Mouse (Mus musculus) natural killer cell, adult 2 months (primary cell): Measurements from ENCODE around the gene Cactin.

Experiments
- DNase-seq, 2 experiments: peaks; one replicate each; pipeline ENCODE4 v3.0.0; 2022; ENCODE audit warnings: low spot score in 2 of 2

The Cactin gene

DNA sequence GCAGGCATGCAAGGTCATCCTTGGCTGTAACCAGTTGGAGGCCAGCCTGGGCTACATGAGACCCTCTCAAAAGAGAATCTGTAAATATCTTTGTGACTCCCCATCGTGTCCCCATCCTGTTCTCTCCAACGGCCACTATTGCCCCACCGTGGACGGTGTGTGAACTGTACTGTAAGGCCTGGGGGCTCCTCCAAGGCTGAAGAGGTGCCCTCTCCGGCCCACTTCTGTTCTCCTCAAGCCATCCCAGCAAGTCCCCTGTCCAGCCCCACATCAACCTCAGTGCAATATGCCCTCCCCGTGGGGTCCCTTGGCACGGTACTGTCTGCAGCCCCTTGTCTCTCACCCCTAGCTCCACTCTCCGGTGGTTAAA lies 1.6 kb upstream of the Cactin start:
- no peak for DNase-seq

DNA sequence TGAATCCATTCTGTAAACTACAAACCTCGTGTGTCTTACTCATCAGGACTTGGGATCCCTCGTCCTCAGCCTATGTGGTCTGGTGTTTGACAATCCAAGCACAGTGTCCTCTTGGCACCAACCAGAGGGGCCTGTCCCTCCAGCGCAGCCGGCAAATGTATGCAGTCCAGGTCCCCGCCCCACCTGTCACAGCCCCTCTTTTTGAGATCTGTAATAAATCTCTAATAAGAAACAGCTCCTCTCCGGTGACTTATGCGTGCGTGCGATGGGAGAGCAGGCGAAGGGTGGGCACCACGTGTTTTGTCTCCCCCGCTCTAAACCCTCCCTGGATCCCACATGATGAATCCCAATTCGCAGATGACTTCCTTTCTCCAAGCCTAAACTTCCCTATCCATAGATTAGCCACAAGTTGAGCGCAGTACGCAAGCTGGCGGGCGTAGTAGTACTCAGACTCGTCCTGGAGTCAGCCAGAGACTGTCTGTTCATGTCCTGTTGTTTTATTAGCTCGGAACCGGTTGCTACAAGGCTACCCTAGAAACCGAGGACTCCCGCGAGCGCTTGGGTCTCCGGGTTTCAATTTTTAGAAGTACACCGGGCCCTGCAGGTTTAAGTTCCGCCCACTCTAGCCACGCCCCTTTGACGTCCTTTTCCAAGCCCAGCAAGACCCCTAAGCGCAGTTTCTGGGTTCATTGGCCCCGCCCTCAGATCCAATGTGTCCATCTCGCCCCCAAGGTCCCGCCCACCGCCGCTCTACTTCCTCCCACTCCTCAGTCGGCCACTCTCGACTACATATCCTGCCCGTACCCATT lies 958 bp upstream of the Cactin start:
- DNase-seq: no peak

DNA sequence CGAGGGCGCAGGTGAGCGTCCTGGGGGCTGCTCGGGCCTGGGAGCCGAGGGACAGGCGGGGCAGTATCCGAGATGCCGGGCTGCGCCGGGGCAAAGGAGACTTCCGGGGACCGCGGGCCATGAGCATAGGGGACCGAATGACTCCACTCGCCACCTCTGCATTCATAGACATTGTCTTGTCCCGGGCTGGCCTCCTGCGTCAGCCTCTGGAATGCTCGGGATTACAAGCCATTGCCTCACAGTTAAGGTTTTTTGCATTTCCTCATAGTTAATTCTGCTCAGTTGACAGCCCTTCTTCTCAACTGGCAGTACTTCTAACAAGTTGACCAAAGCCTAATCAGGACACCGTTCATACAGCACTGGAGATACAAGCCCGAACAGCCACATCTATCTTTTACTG lies 533 bp downstream of the Cactin start:
- DNase-seq: no peak

DNA sequence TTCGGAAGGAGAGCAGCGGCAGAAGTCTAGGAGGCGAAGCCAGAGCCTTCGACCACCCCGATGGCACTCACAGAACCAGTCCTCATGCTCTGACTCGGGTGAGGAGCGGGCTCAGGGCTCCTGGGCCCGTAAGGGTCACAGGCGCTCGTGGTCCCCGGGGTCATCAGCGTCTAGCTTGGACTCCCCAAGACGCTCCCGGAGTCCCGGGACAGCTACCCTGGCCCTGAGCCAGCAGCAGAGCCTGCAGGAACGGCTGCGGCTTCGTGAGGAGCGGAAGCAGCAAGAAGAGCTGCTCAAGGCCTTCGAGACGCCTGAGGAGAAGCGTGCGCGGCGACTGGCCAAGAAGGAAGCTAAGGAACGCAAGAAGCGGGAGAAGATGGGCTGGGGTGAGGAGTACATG lies 1.5 kb downstream of the Cactin start:
- no peak for DNase-seq

DNA sequence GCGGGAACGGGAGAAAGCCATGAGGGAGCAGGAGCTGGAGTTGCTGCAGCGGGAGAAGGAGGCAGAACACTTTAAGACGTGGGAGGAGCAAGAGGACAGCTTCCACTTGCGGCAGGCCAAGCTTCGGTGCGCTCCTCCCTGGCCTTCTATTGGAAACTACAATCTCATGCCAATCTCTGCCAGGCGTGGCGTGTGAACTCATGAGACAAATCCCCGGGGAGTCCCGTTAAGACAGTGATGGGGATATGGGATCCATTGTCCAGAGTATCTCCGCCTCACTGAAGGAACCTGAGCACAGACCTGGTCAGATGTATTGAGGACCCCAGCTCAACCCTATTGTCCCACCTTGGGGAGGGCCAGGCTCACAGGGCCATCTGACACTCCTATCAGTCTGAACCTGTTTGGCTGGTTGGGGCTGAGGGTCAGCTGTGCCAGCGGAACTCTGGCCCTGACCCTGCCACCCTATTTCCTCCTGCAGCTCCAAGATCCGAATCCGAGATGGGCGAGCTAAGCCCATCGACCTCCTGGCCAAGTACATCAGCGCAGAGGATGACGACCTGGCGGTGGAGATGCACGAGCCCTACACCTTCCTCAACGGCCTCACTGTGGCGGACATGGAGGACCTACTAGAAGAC lies 2.4 kb downstream of the Cactin start:
- DNase-seq: no peak

DNA sequence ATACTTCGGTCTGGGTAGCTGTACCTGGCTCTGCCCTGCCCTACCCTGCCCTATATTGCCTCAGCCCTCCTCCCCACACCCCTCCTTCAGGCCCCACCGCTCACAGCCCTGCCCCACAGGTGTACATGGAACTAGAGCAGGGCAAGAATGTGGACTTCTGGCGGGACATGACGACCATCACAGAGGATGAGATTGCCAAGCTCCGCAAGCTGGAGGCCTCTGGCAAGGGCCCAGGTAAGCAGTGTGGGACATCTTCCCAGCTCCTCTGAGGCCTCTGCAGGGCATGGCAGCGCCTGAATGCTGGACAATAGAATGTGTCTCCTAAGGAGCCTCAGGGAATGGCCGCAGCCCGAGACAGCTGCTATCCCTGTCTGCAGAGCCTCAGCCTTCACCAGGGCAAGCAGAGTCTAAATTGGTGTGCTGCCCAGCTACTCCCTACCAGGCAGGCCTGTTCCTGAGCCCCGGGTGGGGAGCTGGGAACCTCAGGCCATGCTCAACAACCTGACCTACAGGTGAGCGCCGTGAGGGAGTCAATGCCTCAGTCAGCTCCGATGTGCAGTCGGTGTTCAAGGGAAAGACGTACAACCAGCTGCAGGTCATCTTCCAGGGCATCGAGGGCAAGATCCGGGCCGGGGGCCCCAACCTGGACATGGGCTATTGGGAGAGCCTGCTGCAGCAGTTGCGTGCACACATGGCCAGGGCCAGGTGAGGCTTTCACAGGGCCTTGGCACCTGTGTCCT lies 3.1 kb downstream of the Cactin start:
- DNase-seq: no peak

DNA sequence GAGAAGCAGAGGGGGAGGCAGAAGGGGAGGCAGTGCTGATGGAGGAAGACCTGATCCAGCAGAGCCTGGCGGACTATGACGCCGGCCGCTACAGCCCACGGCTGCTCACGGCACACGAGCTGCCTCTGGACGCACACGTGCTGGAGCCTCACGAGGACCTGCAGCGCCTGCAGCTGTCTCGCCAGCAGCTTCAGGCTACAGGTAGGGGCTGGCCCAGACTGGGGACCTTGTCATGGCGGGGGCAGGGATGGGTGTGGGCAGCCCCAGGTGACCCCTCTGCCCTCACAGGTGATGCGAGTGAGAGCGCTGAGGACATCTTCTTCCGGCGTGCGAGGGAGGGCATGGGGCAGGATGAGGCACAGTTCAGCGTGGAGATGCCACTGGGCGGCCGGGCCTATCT lies 4.3 kb downstream of the Cactin start:
- no peak for DNase-seq

DNA sequence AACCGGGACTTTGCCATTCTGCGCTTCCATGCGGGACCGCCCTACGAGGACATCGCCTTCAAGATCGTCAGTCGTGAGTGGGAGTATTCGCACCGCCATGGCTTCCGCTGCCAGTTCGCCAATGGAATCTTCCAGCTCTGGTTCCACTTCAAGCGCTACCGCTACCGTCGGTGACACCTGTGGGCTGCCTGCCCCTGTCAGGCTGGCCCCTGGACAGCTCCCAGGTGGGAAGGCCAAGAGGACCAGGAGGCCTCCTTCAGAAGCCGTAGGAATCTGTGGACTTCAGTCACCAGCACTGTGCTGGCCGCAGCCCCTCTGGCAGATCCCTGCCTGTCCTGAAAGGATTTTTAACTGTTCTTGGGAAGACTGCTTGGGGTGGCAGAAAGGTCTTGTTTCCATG lies 4.9 kb downstream of the Cactin start:
- DNase-seq: no peak

DNA sequence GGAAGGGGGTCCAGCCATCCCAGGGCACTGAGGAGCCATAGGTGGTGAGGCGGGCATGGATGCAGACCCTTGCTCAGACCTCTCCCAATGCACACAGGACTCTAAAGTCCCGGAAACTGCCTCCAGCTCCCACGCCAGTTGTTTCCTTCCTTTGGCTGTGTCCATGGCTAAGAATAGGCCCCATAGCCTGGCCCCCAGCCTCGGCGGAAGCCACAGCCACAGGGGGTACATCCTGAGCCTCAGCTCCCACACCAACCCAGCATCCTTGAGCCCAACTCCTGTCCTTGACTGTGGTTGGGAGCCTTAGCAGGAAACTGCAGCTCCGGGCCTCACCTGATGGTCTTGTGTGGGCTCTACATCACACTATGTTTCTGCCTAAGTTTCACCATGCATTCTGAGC lies 6.0 kb downstream of the Cactin start:
- no peak for DNase-seq

DNA sequence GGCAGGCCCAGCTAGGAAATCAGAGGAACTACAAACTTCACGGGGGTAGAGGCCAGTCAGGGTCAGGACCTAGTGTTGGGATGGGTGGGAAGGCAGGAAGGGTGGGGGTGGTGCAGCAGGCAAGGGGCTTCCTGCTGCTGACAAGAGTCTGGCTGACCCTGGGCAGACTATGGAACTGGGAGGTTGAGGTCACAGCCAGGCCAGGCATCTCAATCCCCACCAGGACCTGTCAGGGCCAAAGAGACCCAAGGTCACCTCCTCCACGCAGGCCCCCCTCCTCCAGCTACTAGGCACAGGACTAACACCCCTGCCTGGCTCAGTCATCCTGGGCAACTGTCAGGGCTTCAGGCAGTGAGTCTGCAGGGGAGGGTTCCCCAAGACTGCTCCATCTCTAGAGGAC lies 7.1 kb downstream of the Cactin start:
- DNase-seq: no peak

DNA sequence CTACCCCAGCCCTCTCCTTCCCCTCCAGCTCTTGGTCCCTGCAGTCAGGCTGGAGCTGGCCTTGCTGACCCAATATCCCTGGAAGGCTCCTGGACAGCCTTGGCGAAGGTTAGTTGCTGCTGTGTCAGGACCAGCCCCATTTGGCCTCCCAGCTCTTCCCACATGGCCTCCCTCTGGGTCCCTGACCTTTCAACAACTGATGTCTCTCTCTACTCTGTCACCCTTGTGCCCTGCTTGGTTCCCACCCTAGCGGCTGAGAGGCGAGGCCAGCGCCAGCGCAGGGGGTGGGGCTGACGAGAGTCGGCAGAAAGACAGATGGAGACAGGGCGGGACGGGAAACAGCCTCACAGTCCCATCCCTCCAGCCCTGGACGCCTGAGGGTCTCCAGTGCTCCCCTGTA lies 7.5 kb downstream of the Cactin start, which contains the start of gene Tbxa2r:
Gene Tbxa2r (plus strand): TSS at position 346 of the 400 bp plus-strand sequence.
- peak in 1 of 2 experiments; percentile 44 for DNase-seq

DNA sequence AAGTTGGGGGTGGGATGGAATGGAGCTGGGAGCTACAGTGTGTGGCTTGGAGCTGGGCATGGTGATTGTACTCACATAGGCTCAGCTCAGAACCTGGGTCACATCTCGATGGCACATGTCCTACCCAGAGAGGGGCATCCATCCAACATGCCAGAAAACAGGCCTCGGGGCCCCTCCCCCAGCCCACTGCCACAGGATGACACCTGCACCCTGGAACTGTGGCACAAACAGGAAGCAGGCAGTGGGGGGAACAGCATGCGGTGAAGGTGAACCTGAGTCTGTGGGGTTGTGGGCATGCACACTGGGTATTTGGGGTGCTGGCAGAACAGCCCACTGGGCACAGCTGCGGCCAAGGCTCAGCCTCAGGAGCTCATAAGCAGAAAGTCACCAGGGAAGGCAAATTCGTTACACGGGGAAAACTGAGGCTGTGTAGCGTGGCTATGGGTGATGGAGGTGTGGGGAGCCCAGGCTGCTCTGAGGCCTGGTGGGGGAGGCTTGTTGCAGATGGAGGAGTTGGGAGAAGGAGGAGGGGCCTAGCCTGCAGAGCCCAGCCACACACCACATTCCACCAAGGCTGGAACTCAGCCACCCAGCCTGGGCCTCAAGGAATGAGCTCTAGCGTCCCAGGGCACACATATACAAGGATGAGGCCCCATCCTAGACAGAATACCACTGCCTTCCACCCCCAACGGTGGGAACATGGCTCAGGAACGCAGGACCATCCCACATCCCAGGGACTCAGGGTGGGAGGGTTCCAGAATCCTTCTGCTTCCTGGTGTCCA lies 8.5 kb downstream of the Cactin start:
- peak; percentile 41 to 62 for DNase-seq

DNA sequence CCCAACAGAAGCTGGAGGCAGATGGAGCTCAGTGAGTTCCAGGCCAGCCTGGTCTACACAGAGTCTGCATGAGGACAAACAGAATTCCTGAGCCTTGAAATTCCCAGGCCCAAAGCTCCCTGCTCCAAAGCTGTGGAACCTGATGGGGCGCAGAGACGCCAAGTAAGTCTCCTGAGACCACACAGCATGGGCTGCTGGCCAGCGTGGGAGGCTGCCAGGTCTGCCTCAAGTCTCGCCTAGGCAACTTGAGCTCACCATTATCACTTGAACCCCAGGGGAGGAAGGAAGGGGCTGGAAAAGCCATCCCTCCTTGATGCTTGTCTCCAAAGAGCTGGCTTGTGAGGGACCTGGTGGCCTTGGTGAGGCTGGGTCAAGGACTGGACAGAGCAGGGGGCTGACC lies 9.1 kb downstream of the Cactin start:
- DNase-seq: no peak

DNA sequence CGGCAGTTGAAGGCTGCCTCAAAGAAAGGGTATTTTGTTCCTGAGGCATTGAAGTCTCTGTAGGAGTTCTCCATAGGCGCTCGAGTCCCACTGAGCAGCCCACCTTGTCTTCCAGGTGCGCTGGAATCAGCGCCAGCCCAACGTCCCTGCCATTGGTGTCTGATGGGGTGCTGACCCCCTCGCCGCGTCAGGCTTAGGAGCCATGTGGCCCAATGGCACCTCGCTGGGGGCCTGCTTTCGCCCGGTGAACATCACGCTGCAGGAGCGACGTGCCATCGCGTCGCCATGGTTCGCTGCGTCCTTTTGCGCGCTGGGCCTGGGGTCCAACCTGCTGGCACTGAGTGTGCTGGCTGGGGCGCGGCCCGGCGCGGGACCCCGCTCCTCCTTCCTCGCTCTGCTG lies 11.4 kb downstream of the Cactin start:
- DNase-seq: no peak

DNA sequence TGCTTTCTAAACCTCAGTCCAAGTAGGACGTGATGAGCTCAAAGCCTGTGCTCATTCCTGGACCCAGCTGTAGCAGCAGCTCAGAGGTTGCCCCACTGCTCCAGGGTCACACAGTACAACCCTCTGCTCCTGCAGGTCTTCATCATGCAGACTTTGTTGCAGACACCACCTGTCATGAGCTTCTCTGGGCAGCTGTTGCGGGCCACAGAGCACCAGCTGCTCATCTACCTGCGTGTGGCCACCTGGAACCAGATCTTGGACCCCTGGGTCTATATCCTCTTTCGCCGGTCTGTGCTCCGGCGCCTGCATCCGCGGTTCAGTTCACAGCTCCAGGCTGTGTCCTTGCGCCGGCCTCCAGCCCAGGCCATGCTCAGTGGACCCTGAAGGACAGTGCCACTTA lies 13.4 kb downstream of the Cactin start:
- DNase-seq: no peak

DNA sequence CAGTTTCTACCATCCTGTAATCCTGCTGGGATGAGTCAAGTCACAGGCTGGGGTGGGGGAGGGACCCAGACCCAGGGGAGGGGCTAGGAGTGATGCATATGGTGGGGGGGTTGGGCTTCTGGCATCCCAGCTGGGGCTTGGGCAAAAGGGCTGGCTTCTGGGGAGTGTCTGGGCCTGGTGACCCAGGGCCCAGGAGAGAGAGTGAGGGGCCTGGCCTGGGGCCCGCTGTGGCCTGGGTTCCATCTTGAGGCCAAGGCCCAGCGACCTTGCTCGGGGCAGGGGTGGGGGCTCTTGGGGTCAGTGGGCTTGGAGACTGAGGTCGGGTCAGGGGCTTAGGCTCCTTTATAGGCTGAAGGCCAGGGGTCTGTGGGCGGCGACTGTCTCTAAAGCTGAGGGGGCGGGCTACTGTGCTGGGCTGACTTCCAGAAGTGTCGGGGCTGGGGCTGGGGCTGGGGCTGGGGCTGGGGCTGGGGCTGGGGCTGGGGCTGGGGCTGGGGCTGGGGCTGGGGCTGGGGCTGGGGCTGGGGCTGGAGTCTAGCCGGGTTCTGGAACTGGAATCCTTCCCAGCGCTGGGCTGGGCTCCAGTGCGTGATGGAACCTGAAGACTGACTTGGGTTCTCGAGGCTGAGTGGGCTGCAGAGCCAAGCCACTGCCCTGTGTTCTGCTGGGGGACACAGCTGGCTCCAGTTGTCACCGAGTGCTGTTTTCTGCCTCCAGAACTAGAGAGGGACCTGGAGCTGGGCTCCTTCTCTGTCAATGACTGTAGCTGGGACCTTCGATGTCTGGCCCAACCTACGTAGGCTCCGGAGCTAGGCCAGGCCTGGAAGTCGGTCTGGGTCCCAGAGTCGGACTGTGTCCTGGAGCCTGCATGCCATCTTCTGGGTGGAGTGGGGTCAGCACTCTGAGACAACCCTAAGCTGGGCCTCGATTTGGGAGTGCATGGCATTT lies 14.8 kb downstream of the Cactin start:
- no peak for DNase-seq

DNA sequence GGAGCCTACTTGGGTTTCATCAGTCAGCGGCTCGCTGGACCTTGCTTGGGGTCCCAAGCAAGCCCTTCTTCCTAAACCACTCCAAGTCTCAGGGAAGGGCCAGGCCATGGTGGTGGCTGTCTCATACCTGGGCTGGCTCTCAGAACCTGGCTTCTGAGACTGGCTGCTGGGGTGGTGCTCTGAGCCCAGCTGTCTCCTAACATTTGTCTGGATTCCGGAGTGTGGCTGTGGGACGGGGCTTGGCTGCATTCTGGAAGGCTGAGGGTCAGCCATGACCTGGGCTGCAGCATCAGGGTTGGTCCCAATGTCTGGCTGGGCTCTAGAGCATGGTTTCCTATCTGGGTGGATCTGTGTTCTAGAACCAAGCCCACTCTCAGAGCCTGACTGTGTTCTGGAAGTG lies 15.7 kb downstream of the Cactin start:
- no peak for DNase-seq

DNA sequence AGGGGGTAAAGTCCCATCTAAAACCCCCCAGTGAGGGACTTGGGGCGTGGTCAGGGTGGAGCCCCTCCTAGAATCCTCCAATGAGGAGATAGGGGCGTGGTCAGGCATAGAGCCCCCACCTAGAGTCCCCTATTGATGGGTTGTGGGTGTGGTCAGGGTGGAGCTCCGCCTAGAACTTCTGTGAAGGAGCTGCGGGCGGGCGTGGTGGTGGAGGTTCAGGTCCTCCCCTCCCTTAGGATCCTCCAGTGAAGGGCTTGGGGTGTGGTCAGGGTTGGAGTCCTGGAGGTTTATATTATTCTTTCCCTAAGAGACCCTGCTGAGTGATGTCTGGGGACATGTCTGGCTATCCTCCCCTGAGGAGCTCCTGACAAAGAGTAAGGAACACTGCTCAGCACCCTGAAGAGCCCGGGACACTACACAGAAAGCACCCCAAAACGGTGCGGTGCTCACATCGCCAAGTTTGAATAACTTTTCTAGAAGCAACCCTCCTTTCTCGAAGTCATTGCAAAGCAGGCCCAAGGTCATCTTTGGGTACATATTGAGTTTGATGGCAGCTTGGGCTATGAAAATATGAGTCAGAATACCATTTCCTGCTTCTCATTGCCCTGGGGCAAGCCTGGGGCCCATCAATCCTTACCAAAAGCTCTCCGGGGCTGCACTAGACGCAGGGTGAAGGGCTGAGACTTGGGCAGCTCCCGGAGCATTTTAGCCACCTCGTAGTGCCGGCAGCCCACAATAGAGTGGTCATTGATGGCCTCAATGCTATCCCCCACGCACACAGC lies 19.8 kb downstream of the Cactin start:
- DNase-seq: no peak

DNA sequence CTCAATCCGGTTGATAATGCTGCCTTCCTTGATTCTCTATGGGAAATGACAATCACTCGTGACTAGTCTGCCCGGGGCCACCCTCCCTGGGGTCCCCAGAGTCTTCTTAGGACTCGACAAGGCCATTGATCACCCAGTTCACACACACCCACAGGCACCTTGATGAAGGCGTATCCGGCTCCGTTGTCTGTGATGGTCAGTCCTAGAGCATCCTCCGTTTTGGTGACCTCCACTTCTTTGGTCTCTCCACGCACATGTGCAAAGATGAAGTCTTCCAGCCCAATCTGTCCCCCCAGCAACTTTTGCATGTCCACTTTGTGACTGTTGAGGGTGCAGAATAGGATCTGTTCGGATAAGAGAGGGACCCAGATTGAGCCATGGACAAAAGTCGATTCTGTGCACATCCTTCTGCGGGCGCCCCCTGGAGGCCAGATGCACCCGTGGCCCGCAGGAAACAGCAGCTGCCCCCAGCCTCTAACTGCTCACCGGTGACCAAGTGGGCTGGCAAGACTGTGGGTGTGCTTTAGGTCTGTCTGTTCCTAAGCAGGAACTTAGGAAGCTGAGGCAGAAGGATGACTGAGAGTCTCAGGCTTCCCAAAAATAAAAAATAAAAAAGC lies 20.5 kb downstream of the Cactin start:
- DNase-seq: peak in 1 of 2 experiments; percentile 71
